Mouse (Mus musculus) liver, adult 2 months (tissue): ENCODE data around the gene Hist1h2bp.
"Not testable (repeated sequence)": the region's sequence is repeated elsewhere in the genome, so short reads cannot be mapped to it uniquely, and the experiment has no call there.

ENCODE experiments used
- CTCF ChIP-seq: fragments of 200-500 bp; IDR thresholded peaks from 2 replicates; pipeline ENCODE4 v1.5.1; 2011; ENCODE audit warnings: low read depth, low read length, control low read depth
- POLR2A ChIP-seq: fragments of 200-500 bp; IDR thresholded peaks from 2 replicates; pipeline ENCODE4 v1.6.1; 2011; ENCODE audit warnings: low read length, control low read depth; ENCODE audit not compliant: insufficient read depth; ENCODE audit errors: extremely low read depth

GRCm38 (mm10) chr13:21812092-21812491 lies 24.8 kb downstream of the Hist1h2bp start:
- TF ChIP-seq POLR2A, CTCF: not testable (repeated sequence)
